Mouse (Mus musculus): Measurements from ENCODE around the gene Otub1.

Gene Otub1

GRCm38 (mm10) chr19:7205753-7206736 is at the start of gene Otub1:
TSS of gene Otub1 (minus strand) at chr19:7206316.
- under 1% methylated on average over 79 of the region's 79 CpGs for WGBS

GRCm38 (mm10) chr19:7246021-7246420 is 39.9 kb upstream of the Otub1 start:
- 82% methylated on average over 3 of the region's 3 CpGs for WGBS

- WGBS = under 1% methylated on average over 80 of the region's 80 CpGs
Measured at GRCm38 (mm10) chr19:7240782-7241690, 34.9 kb upstream of the Otub1 start, which contains the start of gene Naa40. TSS of gene Naa40 (minus strand) at chr19:7241183.

- WGBS = 2% methylated on average over 13 of the region's 13 CpGs
Measured at GRCm38 (mm10) chr19:7240291-7240690, 34.2 kb upstream of the Otub1 start.

- 55% methylated on average over 3 of the region's 3 CpGs for WGBS
Measured at GRCm38 (mm10) chr19:7239574-7239973, 33.5 kb upstream of the Otub1 start.

- 85% methylated on average over 4 of the region's 4 CpGs for WGBS
Measured at GRCm38 (mm10) chr19:7236742-7237141, 30.6 kb upstream of the Otub1 start.

GRCm38 (mm10) chr19:7236011-7236410 is 29.9 kb upstream of the Otub1 start:
- 45% methylated on average over 2 of the region's 2 CpGs for WGBS

GRCm38 (mm10) chr19:7235461-7235860 is 29.3 kb upstream of the Otub1 start:
- WGBS = 84% methylated on average over 9 of the region's 9 CpGs

GRCm38 (mm10) chr19:7234537-7235221 is 28.6 kb upstream of the Otub1 start:
- 33% methylated on average over 8 of the region's 8 CpGs for WGBS

- WGBS = 74% methylated on average over 6 of the region's 6 CpGs
Measured at GRCm38 (mm10) chr19:7226511-7226914, 20.4 kb upstream of the Otub1 start.

- WGBS = 79% methylated on average over 9 of the region's 9 CpGs
Measured at GRCm38 (mm10) chr19:7225096-7225690, 19.1 kb upstream of the Otub1 start.

- WGBS = 96% methylated on average over 3 of the region's 3 CpGs
Measured at GRCm38 (mm10) chr19:7224253-7224652, 18.1 kb upstream of the Otub1 start.

GRCm38 (mm10) chr19:7222196-7222595 is 16.1 kb upstream of the Otub1 start:
- 83% methylated on average over 6 of the region's 6 CpGs for WGBS

- WGBS = 97% methylated on average over 5 of the region's 5 CpGs
Measured at GRCm38 (mm10) chr19:7218753-7219152, 12.6 kb upstream of the Otub1 start.

GRCm38 (mm10) chr19:7217926-7218267 is 11.8 kb upstream of the Otub1 start:
- WGBS = 9% methylated on average over 6 of the region's 6 CpGs

- WGBS = under 1% methylated on average over 50 of the region's 50 CpGs
Measured at GRCm38 (mm10) chr19:7217162-7217925, 11.2 kb upstream of the Otub1 start, which contains the start of gene Cox8a. TSS of gene Cox8a (minus strand) at chr19:7217616.

- 34% methylated on average over 5 of the region's 5 CpGs for WGBS
Measured at GRCm38 (mm10) chr19:7214484-7214883, 8.4 kb upstream of the Otub1 start.

- WGBS = 84% methylated on average over 3 of the region's 3 CpGs
Measured at GRCm38 (mm10) chr19:7213010-7213409, 6.9 kb upstream of the Otub1 start.

- 44% methylated on average over 1 of the region's 1 CpGs for WGBS
Measured at GRCm38 (mm10) chr19:7212216-7212615, 6.1 kb upstream of the Otub1 start.

GRCm38 (mm10) chr19:7209907-7210646 is 4.0 kb upstream of the Otub1 start:
- WGBS = 84% methylated on average over 7 of the region's 7 CpGs

Measured in cerebral cortex, adult 2 months (tissue).